Mouse (Mus musculus) limb, embryonic 13.5 days (tissue): ENCODE data around the gene Prepl. TPM values are rescaled to one million over a fixed set of nuclear protein-coding genes. Genes with fewer than 3 reads are reported as not detected.

Experiments used
- ATAC-seq: fragments of 200-750 bp; cut with Nextera tagmentation; 2 replicates; pipeline ENCODE4 v1.8.0; 2017; ENCODE audit warnings: low read depth, moderate number of reproducible peaks, moderate TSS enrichment; ENCODE audit not compliant: low FRiP score
- H3K27ac ChIP-seq: fragments of 300-500 bp; sonication (generic); 2 replicates; pipeline ENCODE4 v1.5.1; 2015; ENCODE audit warnings: inconsistent platforms, mild to moderate bottlenecking, moderate library complexity
- H3K27me3 ChIP-seq: fragments of 300-500 bp; sonication (generic); 2 replicates; pipeline ENCODE4 v1.6.1; 2015; ENCODE audit warnings: mild to moderate bottlenecking, inconsistent platforms
- H3K36me3 ChIP-seq: fragments of 300-500 bp; sonication (generic); 2 replicates; pipeline ENCODE4 v1.6.1; 2015; ENCODE audit warnings: inconsistent platforms, mild to moderate bottlenecking, moderate library complexity
- H3K4me1 ChIP-seq: fragments of 300-500 bp; sonication (generic); 2 replicates; pipeline ENCODE4 v1.6.1; 2015; ENCODE audit warnings: inconsistent platforms
- H3K4me2 ChIP-seq: fragments of 300-500 bp; sonication (generic); replicated peaks from 2 replicates; pipeline ENCODE4 v1.6.1; 2015; ENCODE audit warnings: inconsistent platforms, mild to moderate bottlenecking, moderate library complexity
- H3K4me3 ChIP-seq: fragments of 300-500 bp; sonication (generic); 2 replicates; pipeline ENCODE4 v1.5.1; 2015; ENCODE audit warnings: moderate library complexity, mild to moderate bottlenecking, inconsistent platforms
- H3K9ac ChIP-seq: fragments of 300-500 bp; sonication (generic); 2 replicates; pipeline ENCODE4 v1.6.1; 2015; ENCODE audit warnings: mild to moderate bottlenecking, inconsistent platforms
- H3K9me3 ChIP-seq: fragments of 300-500 bp; sonication (generic); 2 replicates; pipeline ENCODE4 v1.6.1; 2016; ENCODE audit warnings: inconsistent platforms
- WGBS: fragments of 180-500 bp; shearing (Covaris S2); methylation state at CpG from one replicate; pipeline ENCODE4 v1.1.7; 2015; 5-methylcytosine and 5-hydroxymethylcytosine counted together
- polyA plus RNA-seq: library from polyadenylated mRNA; unstranded; fragments of >200 nt; fragmentation: Nextera tagmentation; extraction: Ambion mirVana; gene quantifications from 2 replicates; pipeline ENCODE4 v1.2.1, GENCODE M21; 2015

Prepl gene
- polyA plus RNA-seq, 1 experiment from 2014 or later: 29.6 TPM

DNA sequence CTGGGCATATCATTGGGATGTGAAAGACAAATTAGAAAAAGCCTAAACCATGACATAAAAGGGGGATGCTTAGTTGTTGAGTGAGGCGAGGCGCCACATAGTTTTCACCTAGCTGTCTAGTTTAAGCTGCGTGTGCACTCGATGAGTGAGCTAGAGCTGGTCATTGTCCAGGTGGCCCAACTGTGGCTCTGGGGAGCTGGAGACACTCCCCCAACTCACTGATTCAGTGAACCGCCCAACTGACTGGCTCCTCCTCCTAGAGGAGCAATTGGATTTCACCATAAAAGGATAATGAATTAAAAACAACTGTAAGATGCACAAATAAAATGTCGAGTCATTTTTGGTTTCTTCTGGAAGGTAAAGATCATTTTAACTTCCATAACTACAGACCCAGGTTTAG is 1.0 kb downstream of the Prepl start:
- Histone ChIP-seq H3K9ac (no peak overlapping the region), H3K4me1 (peaks cover 12% of the 10 kb centered on the region), H3K9me3 (no peaks in the 10 kb centered on the region), H3K27ac (no peak overlapping the region), H3K27me3 (no peaks in the 10 kb centered on the region), H3K4me3 (peak overlapping the region; percentile 91), H3K36me3 (no peaks in the 10 kb centered on the region), H3K4me2 (peak overlapping the region; percentile 83)
- no peak for ATAC-seq
- WGBS: 53% methylated on average over 6 of the region's 6 CpGs

GRCm38 (mm10) chr17:85088401-85088800 is 1.6 kb downstream of the Prepl start:
- no peak overlapping the region for H3K27ac ChIP-seq
- H3K4me1 ChIP-seq: peaks cover 12% of the 10 kb centered on the region
- H3K9me3 ChIP-seq: no peaks in the 10 kb centered on the region
- no peak overlapping the region for H3K4me2 ChIP-seq
- WGBS: 83% methylated on average over 11 of the region's 11 CpGs
- H3K36me3 ChIP-seq: no peaks in the 10 kb centered on the region
- no peaks in the 10 kb centered on the region for H3K27me3 ChIP-seq
- no peak overlapping the region for H3K9ac ChIP-seq
- ATAC-seq: no peak
- no peak overlapping the region for H3K4me3 ChIP-seq

DNA sequence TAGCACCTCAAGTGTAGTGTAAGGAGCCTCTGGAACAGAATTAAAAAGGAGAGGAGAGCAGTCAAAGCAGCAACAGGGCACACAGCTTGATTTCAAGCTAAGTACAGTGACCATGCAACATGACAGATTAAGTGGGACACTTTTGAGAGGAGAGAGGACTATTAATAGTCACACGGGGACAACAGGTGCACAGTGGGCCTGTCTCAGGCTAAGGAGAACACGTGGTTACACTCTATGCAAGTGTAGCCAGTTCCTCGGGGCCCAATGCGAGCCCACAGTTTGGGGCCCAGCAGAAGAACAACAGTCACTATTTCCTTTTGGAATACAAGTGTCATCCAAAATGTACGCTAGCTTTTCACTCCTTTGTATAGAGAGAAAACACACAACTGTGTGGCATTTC is 2.5 kb downstream of the Prepl start:
- Histone ChIP-seq H3K4me1 (peaks cover 12% of the 10 kb centered on the region), H3K27me3 (no peaks in the 10 kb centered on the region), H3K9me3 (no peaks in the 10 kb centered on the region), H3K4me3 (no peak overlapping the region), H3K4me2 (no peak overlapping the region), H3K27ac (no peak overlapping the region), H3K36me3 (peaks cover 4% of the 10 kb centered on the region; the same call in 1 of the 2 replicates), H3K9ac (no peak overlapping the region)
- ATAC-seq: no peak
- WGBS: 85% methylated on average over 5 of the region's 5 CpGs

GRCm38 (mm10) chr17:85086501-85086900 is 3.5 kb downstream of the Prepl start:
- Histone ChIP-seq H3K36me3 (peaks cover 5% of the 10 kb centered on the region; the same call in 1 of the 2 replicates), H3K4me1 (peaks cover 9% of the 10 kb centered on the region), H3K27ac (no peak overlapping the region), H3K9ac (no peak overlapping the region), H3K4me3 (no peak overlapping the region), H3K9me3 (no peaks in the 10 kb centered on the region), H3K4me2 (no peak overlapping the region), H3K27me3 (no peaks in the 10 kb centered on the region)
- 87% methylated on average over 1 of the region's 1 CpGs for WGBS
- no peak for ATAC-seq

DNA sequence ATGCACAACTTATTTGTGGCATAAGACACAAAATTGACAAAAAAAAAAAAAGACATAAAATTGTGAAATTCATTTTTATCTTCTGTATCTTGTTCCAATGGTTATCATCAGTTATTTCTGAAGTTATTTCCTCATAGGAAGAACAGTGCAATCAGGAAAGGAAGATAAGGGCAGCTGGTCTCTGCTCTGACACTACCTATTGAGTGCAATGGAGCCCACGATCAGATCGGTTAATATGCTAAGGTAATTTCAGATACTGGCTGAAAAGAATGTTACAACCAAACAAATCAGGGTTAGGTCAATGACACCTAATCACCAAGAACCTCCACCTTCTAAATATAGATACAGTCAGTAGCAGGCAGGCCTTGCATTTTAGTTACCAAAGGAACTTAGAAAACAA is 4.7 kb downstream of the Prepl start:
- 88% methylated on average over 2 of the region's 2 CpGs for WGBS
- Histone ChIP-seq H3K27me3 (no peaks in the 10 kb centered on the region), H3K9me3 (no peaks in the 10 kb centered on the region), H3K4me3 (no peak overlapping the region), H3K36me3 (peaks cover 15% of the 10 kb centered on the region), H3K4me1 (peaks cover 5% of the 10 kb centered on the region), H3K9ac (no peak overlapping the region), H3K27ac (no peak overlapping the region), H3K4me2 (no peak overlapping the region)
- no peak for ATAC-seq

GRCm38 (mm10) chr17:85080781-85081180 is 9.3 kb downstream of the Prepl start:
- H3K27me3 ChIP-seq: no peaks in the 10 kb centered on the region
- H3K9ac ChIP-seq: no peak overlapping the region
- no peak overlapping the region for H3K4me3 ChIP-seq
- H3K9me3 ChIP-seq: no peaks in the 10 kb centered on the region
- peaks cover 50% of the 10 kb centered on the region for H3K36me3 ChIP-seq
- ATAC-seq: no peak
- H3K4me1 ChIP-seq: no peaks in the 10 kb centered on the region
- 91% methylated on average over 11 of the region's 11 CpGs for WGBS
- no peak overlapping the region for H3K27ac ChIP-seq
- H3K4me2 ChIP-seq: no peak overlapping the region

DNA sequence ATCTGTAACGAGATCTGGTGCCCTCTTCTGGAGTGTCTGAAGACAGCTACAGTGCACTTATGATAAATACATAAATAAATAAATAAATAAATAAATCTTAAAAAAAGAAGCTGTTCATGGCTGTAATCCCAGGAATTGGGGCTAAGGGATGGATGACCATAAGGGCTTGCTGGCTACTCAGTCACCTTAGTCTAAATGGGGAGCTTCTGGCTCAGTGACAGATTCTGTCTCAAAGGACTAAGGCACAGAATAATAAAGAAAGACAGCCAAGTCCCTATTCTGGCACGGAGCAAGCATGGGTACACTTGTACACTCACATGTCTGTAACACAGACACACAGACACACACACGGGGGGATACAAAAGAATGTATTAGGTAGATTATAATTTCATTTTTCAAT is 10.8 kb downstream of the Prepl start:
- Histone ChIP-seq H3K4me2 (no peak overlapping the region), H3K4me1 (no peaks in the 10 kb centered on the region), H3K9me3 (no peaks in the 10 kb centered on the region), H3K27me3 (no peaks in the 10 kb centered on the region), H3K36me3 (peaks cover 58% of the 10 kb centered on the region), H3K4me3 (no peak overlapping the region), H3K27ac (no peak overlapping the region), H3K9ac (no peak overlapping the region)
- no peak for ATAC-seq
- WGBS: 93% methylated on average over 3 of the region's 3 CpGs

- H3K9me3 ChIP-seq: no peaks in the 10 kb centered on the region
- no peak overlapping the region for H3K4me2 ChIP-seq
- H3K27me3 ChIP-seq: no peaks in the 10 kb centered on the region
- no peak for ATAC-seq
- H3K4me1 ChIP-seq: peaks cover 12% of the 10 kb centered on the region; the same call in 1 of the 2 replicates
- H3K36me3 ChIP-seq: peaks cover 62% of the 10 kb centered on the region
- no peak overlapping the region for H3K27ac ChIP-seq
- H3K9ac ChIP-seq: no peak overlapping the region
- no peak overlapping the region for H3K4me3 ChIP-seq
- 97% methylated on average over 4 of the region's 4 CpGs for WGBS
Observed at GRCm38 (mm10) chr17:85074083-85074482, 16.0 kb downstream of the Prepl start.

DNA sequence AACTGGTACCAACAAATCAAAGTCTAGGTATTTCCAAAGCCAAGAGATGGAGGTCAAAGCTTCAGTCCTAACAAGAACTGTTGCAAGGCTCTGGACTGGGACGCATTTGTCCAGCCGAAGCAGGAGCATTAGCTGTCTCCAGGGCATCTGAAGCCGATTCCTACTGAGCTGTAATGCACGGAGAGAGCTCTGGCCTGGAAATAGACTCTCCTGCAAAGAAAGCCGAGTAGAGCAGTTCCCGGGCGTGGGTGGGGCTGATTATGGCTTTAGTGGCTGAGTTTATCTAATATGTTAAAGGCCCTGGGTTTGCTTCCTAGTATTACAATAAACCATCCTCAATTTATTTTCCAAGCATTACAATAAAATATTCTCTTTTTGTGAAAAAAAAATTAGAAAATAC is 16.8 kb downstream of the Prepl start:
- WGBS: 75% methylated on average over 7 of the region's 7 CpGs
- H3K9ac ChIP-seq: no peak overlapping the region
- peaks cover 12% of the 10 kb centered on the region; the same call in 1 of the 2 replicates for H3K4me1 ChIP-seq
- H3K27me3 ChIP-seq: no peaks in the 10 kb centered on the region
- no peak for ATAC-seq
- H3K4me2 ChIP-seq: no peak overlapping the region
- H3K36me3 ChIP-seq: peaks cover 63% of the 10 kb centered on the region
- no peak overlapping the region for H3K4me3 ChIP-seq
- no peaks in the 10 kb centered on the region for H3K9me3 ChIP-seq
- no peak overlapping the region for H3K27ac ChIP-seq

DNA sequence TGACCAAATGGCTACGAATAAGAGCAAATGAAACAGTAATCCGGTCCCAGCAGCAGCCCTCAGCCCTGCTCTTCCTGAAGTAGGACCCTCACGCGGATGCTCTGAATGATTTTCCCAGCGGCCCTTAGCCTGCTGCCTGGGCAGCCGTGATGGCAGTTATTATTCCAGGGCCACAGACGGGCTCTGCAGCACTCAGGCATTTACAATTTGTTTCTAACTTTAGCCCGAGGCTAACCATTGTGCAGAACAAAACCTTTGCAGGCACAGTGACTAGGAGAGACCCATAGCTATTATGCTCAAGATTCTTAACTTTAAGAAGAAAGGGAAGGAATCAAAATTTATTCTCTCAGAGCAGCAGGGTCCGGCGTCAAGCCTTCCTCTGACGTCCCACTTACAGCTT is 17.7 kb downstream of the Prepl start:
- no peak overlapping the region for H3K9ac ChIP-seq
- 53% methylated on average over 11 of the region's 11 CpGs for WGBS
- H3K4me2 ChIP-seq: no peak overlapping the region
- no peak overlapping the region for H3K4me3 ChIP-seq
- ATAC-seq: no peak
- peaks cover 64% of the 10 kb centered on the region for H3K36me3 ChIP-seq
- H3K4me1 ChIP-seq: peaks cover 12% of the 10 kb centered on the region; the same call in 1 of the 2 replicates
- no peaks in the 10 kb centered on the region for H3K9me3 ChIP-seq
- no peaks in the 10 kb centered on the region for H3K27me3 ChIP-seq
- no peak overlapping the region for H3K27ac ChIP-seq

DNA sequence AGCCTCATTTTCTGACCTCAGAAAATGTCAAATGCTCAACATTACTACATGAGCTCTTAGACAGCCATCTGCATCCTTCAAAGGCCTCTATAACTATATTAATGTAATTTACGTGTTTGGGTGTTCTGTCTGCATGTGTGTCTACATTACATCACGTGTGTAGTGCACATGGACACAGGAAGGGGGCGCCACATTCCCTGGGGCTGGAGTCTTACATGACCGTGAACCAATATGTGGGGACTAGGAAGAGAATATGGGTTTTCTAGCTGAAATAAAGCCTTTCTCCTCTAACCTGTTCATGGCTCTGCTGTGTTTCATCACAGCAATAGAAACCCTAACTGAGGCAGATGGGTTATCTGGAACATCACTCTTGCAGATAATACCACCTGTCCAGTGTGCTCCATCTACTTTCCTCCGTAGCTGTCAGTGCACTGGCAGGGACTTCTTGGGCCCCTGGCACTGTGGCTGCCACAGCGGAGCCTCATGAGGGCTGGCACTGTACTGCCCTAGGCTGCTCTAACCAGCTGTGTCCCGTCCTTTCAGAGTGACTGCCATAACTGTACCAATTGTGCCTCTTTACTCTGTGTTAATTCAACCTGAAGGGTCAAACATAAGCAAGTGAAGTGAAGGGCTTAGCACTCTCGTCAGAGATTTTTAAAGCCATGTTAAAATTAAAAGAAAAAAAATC is 18.8 kb downstream of the Prepl start:
- no peak for ATAC-seq
- no peaks in the 10 kb centered on the region for H3K27me3 ChIP-seq
- no peaks in the 10 kb centered on the region for H3K9me3 ChIP-seq
- H3K27ac ChIP-seq: no peak overlapping the region
- 82% methylated on average over 8 of the region's 8 CpGs for WGBS
- peaks cover 12% of the 10 kb centered on the region; the same call in 1 of the 2 replicates for H3K4me1 ChIP-seq
- H3K4me3 ChIP-seq: no peak overlapping the region
- peaks cover 63% of the 10 kb centered on the region for H3K36me3 ChIP-seq
- no peak overlapping the region for H3K9ac ChIP-seq
- no peak overlapping the region for H3K4me2 ChIP-seq

- peaks cover 63% of the 10 kb centered on the region for H3K36me3 ChIP-seq
- no peak overlapping the region for H3K4me3 ChIP-seq
- H3K4me1 ChIP-seq: peaks cover 12% of the 10 kb centered on the region; the same call in 1 of the 2 replicates
- no peaks in the 10 kb centered on the region for H3K27me3 ChIP-seq
- ATAC-seq: no peak
- no peak overlapping the region for H3K27ac ChIP-seq
- H3K9ac ChIP-seq: no peak overlapping the region
- 56% methylated on average over 6 of the region's 6 CpGs for WGBS
- no peaks in the 10 kb centered on the region for H3K9me3 ChIP-seq
- H3K4me2 ChIP-seq: no peak overlapping the region
Observed at GRCm38 (mm10) chr17:85070658-85071057, 19.4 kb downstream of the Prepl start.

DNA sequence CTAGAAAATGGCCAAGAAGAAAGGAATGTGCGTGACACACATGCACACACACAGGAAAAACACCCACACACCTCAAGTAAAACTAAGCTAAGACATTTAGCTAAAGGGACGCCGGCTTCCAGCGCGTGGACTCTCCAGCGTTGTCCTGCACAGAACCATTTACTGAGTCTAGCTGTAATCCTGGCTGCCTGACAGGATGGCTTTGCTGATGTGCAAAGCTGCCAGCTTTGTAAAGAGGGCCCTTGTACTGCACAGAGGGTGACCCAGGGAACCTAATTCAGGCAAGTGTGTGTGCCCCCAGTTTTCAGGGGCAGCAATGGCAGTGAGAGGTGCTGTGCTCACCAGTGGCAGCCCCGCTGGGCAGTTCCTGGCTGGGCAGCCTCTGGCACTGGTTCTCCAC is 22.7 kb downstream of the Prepl start:
- Histone ChIP-seq H3K4me3 (no peak overlapping the region), H3K9ac (no peak overlapping the region), H3K36me3 (peaks cover 89% of the 10 kb centered on the region), H3K27ac (no peak overlapping the region), H3K4me1 (peaks cover 5% of the 10 kb centered on the region; the same call in 1 of the 2 replicates), H3K27me3 (no peaks in the 10 kb centered on the region), H3K4me2 (no peak overlapping the region), H3K9me3 (no peaks in the 10 kb centered on the region)
- ATAC-seq: no peak
- 95% methylated on average over 7 of the region's 7 CpGs for WGBS
